Mouse (Mus musculus): ENCODE results near the gene Pdcd1.
"Not testable (repeated sequence)": the region's sequence is repeated elsewhere in the genome, so short reads cannot be mapped to it uniquely, and the experiment has no call there.

Pdcd1 gene

GRCm38 (mm10) chr1:94052373-94052772 lies at the start of gene Pdcd1:
Gene Pdcd1 (minus strand): TSS chr1:94052553.
- DNase-seq (ENCODE audit: extremely low spot score, low spot score), result no peak

- no peak for DNase-seq (ENCODE audit: extremely low spot score, low spot score)
Measured at GRCm38 (mm10) chr1:94091788-94092187, 39.4 kb upstream of the Pdcd1 start.

GRCm38 (mm10) chr1:94086311-94086898 lies 34.1 kb upstream of the Pdcd1 start:
- DNase-seq (ENCODE audit: extremely low spot score, low spot score), result no peak

- DNase-seq (ENCODE audit: extremely low spot score, low spot score), result no peak
Measured at GRCm38 (mm10) chr1:94085324-94086105, 33.2 kb upstream of the Pdcd1 start.

DNA sequence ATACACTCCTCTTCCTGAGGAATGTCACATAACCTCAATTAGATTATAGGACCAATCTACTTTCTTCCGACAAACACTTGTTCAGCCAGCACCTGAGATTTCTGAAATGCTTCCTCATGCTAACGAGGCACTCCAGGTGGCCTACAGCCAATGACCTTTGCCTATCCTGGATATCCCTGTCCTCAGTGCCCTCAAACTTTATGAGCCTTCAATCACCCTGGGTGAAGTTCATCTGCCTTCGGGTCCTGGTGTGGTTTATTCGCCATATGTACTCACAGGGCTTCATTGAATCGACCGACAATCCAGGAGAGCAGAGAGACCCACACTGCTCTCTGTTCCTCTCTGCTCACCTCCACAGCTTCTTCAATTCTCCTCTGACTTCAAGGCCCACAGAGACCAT lies 29.4 kb upstream of the Pdcd1 start:
- DNase-seq (ENCODE audit: extremely low spot score, low spot score), result no peak

DNA sequence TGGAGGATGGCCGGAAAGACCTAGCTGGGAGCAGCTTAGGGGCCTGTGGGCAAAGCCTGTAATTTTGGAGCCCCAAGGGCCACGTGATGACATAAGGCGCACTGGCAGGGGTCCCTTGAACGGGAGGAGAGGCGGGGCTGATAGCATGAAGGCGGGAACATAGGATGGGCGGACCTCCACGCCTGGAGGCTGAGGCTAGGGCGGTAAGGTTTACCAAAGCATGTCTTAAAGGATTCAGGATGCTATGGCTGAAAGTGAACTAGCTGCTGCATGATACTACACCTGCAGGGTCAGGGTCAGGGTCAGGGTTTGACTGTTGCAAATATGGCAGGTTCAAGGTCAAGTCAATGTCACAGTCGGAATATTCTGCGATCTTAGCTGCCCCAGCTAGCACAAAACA lies 28.8 kb upstream of the Pdcd1 start:
- DNase-seq (ENCODE audit: extremely low spot score, low spot score), result no peak

GRCm38 (mm10) chr1:94080718-94081117 lies 28.4 kb upstream of the Pdcd1 start:
- no peak for DNase-seq (ENCODE audit: extremely low spot score, low spot score)

DNA sequence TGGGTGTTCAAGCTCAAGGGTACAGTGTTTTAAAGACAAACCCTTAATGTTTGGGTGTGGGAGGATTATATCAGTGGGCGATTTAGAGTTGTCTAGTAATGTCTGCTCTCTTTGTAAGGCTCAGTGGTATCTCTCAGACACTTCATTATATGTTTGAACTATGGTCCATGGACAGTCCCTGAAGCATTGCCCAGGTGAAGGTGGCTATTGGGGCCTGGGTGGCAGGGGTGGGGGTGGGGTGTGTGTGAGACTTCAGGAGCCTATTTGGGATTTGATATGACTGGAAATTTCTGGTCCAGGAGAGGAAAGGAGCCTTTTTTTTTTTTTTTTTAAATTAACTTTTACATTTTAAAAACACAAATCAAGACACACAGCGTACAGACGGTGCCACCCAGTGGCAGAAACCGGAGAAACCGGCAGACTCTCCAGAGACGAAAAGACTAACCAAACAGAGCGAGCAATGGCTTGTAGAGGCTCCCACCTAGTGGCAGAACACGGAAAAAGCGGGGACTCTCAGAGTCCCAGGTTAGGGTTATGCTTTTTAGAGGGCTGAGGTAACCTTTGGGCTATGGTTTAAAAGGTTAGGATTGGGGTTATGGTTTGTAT lies 26.6 kb upstream of the Pdcd1 start:
- DNase-seq (ENCODE audit: extremely low spot score, low spot score), result peak; percentile 73

DNA sequence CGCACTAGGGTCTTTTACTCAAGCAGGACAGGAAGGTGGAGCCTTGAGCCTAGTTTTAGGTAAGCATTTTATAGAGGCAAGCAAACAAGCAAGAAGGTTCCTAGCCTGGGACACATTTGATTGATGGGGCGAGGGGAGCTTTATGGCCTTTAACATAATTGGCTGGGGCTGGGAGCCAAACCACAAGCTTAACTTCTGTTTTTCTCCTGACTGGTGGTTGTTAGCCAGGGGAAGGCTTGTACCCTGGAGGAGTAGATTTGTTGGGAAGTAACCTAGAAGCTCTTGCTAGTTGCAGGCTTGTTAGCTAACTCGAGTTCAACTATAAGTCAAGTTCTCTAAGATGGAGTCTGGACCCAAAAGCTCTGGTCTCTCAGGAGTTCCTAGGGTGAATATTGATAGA lies 26.0 kb upstream of the Pdcd1 start:
- DNase-seq (ENCODE audit: extremely low spot score, low spot score), result no peak

DNA sequence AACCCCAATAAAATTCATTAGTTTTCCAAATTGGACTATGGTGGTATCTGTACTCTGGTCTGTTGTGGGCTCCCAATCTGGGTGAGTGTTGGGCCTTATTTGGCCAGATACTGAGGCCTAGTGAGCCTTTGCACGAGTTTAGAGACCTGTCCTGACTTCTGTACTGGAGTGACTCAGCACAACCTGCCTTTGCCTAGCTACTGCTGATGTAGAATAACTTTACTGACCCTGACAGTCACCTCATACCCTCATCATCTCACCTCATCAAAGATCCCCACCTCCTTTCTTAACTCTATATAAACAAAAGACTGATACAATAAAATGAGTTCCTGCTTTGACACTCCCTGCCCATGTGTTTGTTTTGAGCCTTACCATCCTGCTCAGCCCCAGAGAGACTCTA lies 24.3 kb upstream of the Pdcd1 start:
- no peak for DNase-seq (ENCODE audit: extremely low spot score, low spot score)

GRCm38 (mm10) chr1:94074756-94075155 lies 22.4 kb upstream of the Pdcd1 start:
- no peak for DNase-seq (ENCODE audit: extremely low spot score, low spot score)

DNA sequence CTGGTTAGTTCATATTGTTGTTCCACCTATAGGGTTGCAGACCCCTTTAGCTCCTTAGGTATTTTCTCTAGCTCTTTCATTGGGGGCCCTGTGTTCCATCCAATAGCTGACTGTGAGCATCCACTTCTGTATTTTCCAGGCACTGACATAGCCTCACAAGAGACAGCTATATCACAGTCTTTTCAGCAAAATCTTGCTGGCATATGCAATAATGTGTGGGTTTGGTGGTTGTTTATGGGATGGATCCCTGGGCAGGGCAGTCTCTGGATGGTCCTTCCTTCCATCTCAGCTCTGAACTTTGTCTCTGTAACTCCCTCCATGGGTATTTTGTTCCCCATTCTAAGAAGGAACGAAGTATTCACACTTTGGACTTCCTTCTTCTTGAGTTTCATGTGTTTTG lies 5.9 kb upstream of the Pdcd1 start:
- not testable (repeated sequence) for DNase-seq (ENCODE audit: extremely low spot score, low spot score)

- DNase-seq (ENCODE audit: extremely low spot score, low spot score), result no peak
Measured at GRCm38 (mm10) chr1:94057401-94057800, 5.0 kb upstream of the Pdcd1 start.

- DNase-seq (ENCODE audit: extremely low spot score, low spot score), result no peak
Measured at GRCm38 (mm10) chr1:94055966-94056365, 3.6 kb upstream of the Pdcd1 start.

DNA sequence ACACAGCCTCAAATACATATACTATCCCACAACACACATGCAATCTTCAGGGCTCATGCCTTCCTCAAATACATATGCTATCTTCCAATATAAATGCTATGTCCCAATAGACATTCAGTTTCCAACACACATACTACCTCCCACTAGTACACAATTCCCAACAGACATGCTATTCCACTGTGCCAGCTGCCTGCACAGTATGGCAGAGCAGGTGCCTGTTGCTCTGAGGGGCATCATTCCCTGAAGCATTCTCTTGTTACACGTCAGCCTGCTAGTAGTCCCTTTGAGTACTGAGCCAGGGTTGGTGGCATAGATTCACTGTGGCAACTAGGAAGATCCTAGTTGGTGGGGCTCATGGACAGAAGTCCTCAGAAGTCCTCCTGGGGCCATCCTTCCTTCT lies 2.1 kb upstream of the Pdcd1 start:
- DNase-seq (ENCODE audit: extremely low spot score, low spot score), result peak; percentile 8

DNA sequence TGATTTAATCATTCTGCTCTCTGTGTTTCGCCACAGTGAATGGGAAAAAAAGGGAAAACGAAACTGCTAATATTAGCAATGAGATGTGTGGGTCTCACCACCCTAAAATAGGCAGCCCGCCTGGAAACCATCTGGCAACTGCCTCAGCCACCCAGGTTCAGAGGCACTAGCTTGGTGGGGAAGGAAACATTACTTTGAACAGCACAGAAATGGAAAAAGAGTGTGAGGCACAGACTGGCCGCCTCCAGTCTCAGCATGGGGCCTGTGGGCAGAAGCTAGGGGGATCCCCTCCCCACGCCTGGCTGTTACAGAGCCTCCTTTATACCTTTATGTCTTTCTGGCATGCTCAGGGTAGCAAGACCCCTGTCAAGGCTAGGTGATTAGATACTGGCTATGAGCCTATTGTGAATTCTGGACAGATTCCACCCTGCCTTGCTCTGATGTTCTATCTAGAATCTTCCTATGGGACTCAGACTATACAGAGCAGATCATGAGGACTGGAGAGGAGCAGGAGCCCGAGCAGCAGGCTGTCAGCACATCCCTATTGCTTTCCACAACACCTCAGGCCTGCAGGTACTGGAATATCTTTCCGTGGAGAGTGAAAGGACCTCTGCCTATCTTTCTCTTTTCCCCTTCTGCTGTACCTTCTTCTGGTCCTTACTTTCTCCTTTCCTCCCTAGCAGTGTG lies 1.3 kb upstream of the Pdcd1 start:
- no peak for DNase-seq (ENCODE audit: extremely low spot score, low spot score)

DNA sequence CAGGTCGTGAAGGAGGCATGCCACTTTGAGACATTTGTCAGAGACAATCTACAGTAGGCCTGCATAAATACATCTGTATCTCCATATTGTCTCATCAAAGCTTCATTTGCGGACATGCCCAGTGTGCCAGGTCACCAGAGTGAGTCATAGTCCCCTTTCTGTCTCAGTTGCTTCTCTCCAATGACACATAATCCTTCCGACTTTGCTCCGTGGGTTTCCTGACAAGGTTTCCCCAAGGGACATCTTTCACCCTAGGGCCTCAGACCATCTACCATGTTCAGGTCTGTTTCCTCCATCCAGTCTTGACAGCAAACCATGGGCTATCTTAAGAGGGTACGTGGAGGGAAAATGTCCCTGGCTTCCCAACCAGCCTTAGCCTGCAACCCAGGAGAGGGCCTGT lies 1.2 kb downstream of the Pdcd1 start:
- peak; percentile 3 for DNase-seq (ENCODE audit: extremely low spot score, low spot score)

- no peak for DNase-seq (ENCODE audit: extremely low spot score, low spot score)
Measured at GRCm38 (mm10) chr1:94046544-94046943, 5.8 kb downstream of the Pdcd1 start.

DNA sequence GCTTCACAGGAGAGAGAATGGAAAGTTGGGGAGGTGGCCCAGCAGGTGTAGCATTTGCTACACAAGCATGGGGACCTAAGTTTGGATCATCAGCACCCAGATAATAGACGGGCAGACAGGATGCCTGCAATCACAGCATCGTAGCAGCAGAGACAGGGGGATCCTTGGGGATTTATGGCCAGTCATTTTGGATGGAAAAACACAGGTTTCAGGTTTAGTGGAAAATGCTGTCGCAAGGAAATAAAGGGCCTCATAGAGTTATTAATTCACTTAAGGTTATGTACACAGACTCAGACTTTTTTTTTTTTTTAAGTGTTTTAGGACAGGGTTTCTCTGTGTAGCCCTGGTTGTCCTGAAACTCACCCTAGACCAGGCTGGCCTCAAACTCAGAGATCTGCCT lies 6.8 kb downstream of the Pdcd1 start:
- no peak for DNase-seq (ENCODE audit: extremely low spot score, low spot score)

GRCm38 (mm10) chr1:94040391-94040790 lies 12.0 kb downstream of the Pdcd1 start:
- DNase-seq (ENCODE audit: extremely low spot score, low spot score), result no peak

- DNase-seq (ENCODE audit: extremely low spot score, low spot score), result peak; percentile 82
Measured at GRCm38 (mm10) chr1:94034984-94035743, 17.2 kb downstream of the Pdcd1 start.
